Mouse (Mus musculus): ENCODE measurements around the gene Spats2. TPM values are rescaled to one million over a fixed set of nuclear protein-coding genes. Genes with fewer than 3 reads are reported as not detected.
A peak's percentile ranks its signal among the peaks of the same experiment; 100 is the strongest.
"Not testable (repeated sequence)": the region's sequence is repeated elsewhere in the genome, so short reads cannot be mapped to it uniquely, and the experiment has no call there.

Gene Spats2
- total RNA-seq, 2 experiments from 2014 or later, result 35.2 to 38.6 TPM

- DNase-seq (ENCODE audit: low spot score in 2 of 2), result no peak
These were observed 4.5 kb downstream of the Spats2 start for GRCm38 (mm10) chr15:99129956-99130910.

DNA sequence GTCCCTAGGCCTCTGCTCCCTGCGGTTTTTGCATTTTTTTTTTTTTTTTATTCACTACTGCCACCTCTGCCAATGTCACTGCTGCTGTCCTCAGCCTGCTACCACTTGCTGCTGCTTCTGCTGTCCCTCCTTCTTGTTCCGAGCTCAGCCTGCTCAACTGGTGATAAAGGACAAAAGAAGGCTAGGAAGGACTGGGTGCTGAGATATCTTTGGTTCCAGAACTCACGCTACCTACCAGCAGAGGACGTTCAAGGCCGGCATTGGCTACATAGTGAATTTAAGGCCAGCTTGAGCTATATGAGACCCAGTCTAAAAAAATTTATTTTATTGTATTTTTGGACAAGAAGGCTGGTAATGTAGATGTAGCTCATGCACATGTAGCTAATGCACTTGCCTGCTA, 12.7 kb downstream of the Spats2 start:
- DNase-seq (ENCODE audit: low spot score in 2 of 2), result no peak

GRCm38 (mm10) chr15:99139669-99140068, 14.0 kb downstream of the Spats2 start:
- DNase-seq (ENCODE audit: low spot score in 2 of 2), result no peak

DNA sequence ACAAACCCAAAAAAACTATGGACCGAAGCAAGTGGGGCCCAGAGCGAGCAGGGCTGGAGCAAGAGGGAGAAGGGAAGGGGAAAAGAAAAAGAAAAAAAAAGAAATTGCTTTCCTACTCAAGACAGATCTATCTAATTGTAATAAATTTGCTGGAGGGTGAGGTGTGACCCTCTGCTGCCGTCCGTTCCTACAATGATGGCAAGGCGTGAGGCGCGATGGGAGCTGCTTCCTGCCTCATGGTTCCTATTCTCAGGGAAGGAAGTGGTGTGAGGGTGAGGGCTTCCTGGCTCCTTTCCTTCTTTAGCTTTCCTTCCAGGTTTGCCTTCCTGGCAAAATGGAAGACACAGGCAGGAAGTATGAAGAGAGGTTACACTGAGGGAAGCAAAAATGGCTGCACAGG, 24.8 kb downstream of the Spats2 start:
- no peak for DNase-seq (ENCODE audit: low spot score in 2 of 2)

- no peak for DNase-seq (ENCODE audit: low spot score in 2 of 2)
These were observed 25.6 kb downstream of the Spats2 start for GRCm38 (mm10) chr15:99151324-99151723.

- no peak for DNase-seq (ENCODE audit: low spot score in 2 of 2)
These were observed 27.8 kb downstream of the Spats2 start for GRCm38 (mm10) chr15:99153466-99153865.

GRCm38 (mm10) chr15:99154515-99154914, 28.8 kb downstream of the Spats2 start:
- not testable (repeated sequence) for DNase-seq (ENCODE audit: low spot score in 2 of 2)

DNA sequence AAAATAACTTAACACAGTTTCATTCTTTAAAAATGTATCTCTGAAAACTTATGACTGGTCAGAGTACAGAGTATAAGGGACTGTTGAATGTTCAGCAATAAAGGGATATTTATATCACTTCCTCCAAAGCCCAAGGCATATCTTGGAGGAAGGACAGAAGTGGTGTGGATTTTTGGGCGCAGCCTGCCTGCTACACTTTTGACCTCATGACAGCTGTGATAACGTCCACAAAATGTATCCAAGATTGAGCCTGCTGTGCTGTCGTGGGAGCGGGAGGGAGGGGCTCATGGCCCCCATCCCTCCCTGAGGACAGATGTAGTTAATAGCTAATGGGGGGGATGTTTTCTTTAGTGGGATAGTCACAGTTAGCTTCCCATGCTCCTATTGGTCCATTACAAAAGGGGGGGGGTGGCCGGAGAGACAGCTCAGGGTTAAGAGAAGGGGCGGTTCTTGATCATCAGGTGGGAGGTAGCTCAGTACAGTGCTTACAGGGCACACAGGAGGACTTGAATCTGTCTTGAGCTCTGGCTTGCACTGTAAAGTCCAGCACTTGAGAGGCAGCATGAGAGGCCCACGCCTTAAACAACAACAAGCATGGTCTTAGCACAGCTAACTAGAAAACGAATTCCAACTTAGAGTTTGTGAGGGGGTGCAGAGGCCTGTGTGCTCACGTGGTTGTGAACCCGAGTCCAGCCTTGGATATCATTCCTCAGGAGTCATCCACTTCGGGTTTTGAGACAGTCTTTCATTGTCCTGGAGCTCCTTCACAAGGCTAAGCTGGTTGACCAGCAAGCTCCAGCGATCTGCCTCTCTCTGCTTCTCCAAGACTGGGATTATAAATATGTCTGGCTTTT, 38.0 kb downstream of the Spats2 start:
- DNase-seq (ENCODE audit: low spot score in 2 of 2), result no peak

- no peak for DNase-seq (ENCODE audit: low spot score in 2 of 2)
These were observed 46.4 kb downstream of the Spats2 start for GRCm38 (mm10) chr15:99172131-99172530.

- DNase-seq (ENCODE audit: low spot score in 2 of 2), result no peak
These were observed 53.9 kb downstream of the Spats2 start for GRCm38 (mm10) chr15:99179639-99180038.

GRCm38 (mm10) chr15:99184217-99184914, 58.6 kb downstream of the Spats2 start:
- DNase-seq (ENCODE audit: low spot score in 2 of 2), result no peak

GRCm38 (mm10) chr15:99194358-99194757, 68.6 kb downstream of the Spats2 start:
- no peak for DNase-seq (ENCODE audit: low spot score in 2 of 2)

GRCm38 (mm10) chr15:99195043-99195442, 69.3 kb downstream of the Spats2 start:
- DNase-seq (ENCODE audit: low spot score in 2 of 2), result no peak

- peak in 1 of 2 experiments; percentile 33 for DNase-seq (ENCODE audit: low spot score in 2 of 2)
These were observed 73.0 kb downstream of the Spats2 start for GRCm38 (mm10) chr15:99198761-99199160.

GRCm38 (mm10) chr15:99205959-99206358, 80.2 kb downstream of the Spats2 start:
- no peak for DNase-seq (ENCODE audit: low spot score in 2 of 2)

GRCm38 (mm10) chr15:99213183-99213582, 87.5 kb downstream of the Spats2 start:
- no peak for DNase-seq (ENCODE audit: low spot score in 2 of 2)

- DNase-seq (ENCODE audit: low spot score in 2 of 2), result no peak
These were observed 89.2 kb downstream of the Spats2 start for GRCm38 (mm10) chr15:99214941-99215340.

DNA sequence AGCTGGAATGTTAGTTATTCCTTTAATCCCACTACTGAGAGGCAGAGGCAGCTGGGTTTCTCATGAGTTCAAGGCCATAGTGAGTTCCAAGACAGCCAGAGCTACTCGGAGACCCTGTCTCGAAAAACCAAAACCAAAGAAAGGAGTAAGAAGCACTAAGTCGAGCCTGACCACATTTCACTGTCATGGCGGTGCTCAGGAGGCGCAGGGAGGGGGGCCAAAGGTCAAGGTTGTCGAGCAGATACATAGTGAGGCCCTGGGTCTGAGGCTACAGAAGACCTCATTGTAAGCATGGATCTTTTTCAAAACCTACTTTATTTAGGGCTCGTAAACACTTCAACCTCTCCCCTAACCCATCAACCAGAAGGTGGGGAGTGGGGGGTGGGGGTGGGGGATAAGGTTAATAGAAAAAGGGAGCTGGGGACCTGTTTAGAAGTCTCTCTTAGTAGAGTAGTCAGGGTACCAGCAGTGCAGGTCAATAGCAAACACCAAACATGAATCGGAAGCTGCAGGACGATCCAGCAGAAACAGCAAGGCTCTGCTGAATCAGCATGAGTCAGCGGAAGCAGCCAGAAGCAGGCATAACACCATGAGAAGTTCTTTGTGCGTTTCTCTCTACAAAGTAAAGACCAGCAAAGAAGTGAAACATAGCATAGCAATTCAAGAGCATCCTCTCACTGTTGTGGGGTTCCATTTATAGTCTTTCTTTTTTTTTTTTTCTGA, 90.2 kb downstream of the Spats2 start:
- no peak for DNase-seq (ENCODE audit: low spot score in 2 of 2)

GRCm38 (mm10) chr15:99217630-99218029, 91.9 kb downstream of the Spats2 start:
- no peak for DNase-seq (ENCODE audit: low spot score in 2 of 2)

DNA sequence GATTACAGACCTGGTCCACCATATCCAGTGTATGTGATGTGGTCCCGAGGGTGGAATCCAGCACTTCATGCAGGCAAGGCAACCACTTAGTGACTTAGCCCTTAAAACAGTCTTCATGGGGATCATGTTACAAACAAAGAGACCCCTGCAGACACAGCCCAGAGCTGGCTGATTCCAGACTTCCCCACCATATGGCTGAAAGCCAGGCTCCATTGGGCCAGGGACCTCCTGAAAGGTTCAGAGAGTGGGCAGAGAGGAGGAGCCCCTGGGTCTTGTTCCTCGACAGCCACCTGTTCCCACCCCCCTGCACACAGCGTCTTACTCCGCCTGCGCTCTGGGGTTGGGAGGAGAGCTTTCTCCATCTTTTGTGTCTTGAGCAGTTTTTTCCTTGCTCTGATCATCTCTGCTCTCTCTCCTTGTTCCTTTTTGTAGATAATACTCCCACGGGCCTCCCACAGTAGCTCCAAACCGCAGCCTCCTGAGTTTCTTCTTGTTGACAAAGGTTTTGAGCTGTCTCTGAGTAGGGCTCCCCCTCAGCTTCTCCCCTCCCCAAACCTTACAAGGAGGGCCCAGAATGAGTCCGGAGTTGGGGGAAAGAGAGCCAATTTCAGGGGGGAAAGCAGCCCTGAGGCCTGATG, 95.7 kb downstream of the Spats2 start:
- no peak for DNase-seq (ENCODE audit: low spot score in 2 of 2)

Data from layer of hippocampus, postnatal 14 days (tissue).